In the genomic region with DNA sequence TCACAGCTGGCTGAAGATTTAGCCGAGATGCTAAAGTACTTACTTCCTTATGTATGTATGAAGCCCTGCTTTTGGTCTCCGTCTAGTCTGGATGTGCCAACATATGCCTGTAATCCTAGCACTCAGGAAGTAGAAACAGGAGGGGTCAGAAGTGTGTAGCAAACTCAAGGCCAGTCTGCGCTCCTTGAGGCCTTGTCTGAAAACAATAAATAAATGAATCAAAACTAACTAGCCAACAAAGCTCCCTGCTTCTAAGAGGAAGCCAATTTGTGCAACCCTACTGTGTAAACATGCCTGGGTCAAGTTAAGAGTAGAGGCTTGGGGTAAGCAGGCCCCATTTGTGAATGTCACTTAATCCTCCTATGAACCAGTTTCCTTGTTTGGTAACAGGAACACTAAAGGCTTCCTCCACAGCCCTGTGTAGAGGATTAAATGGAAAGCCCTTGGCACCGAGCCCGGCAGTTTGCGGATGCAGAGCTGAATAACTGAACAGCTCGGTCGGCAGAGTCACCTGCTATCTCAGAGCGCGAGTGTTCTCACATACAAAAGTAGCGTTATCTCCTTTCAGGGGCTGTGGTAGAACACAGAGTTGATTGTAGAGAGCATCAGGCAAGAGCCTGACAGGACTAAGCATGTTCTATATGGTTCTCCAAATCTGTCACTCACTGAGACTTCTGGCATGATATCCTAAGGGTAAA, we compare ENCODE assay signal across 8 mouse cellular contexts.
DNase-seq lines count a peak whose midpoint lies in the region; ATAC-seq and TF ChIP-seq lines count a peak whose summit lies in the region.

No protein-coding gene starts in this region.

- no peaks in the 10 kb centered on the region for H3K9me3 ChIP-seq in forebrain, postnatal 0 days (ENCODE audit: low read length)
- H3K9me3 ChIP-seq in lung, postnatal 0 days (ENCODE audit: low read length) = peaks cover under 1% of the 10 kb centered on the region; the same call in 1 of the 2 replicates

- no peak overlapping the region for H3K4me3 ChIP-seq in forebrain, postnatal 0 days (ENCODE audit: low read depth, low read length)
- H3K4me3 ChIP-seq in lung, postnatal 0 days (ENCODE audit: low read depth, low read length) = no peak overlapping the region

- H3K27me3 ChIP-seq in forebrain, postnatal 0 days (ENCODE audit: insufficient read depth, low read length) = no peaks in the 10 kb centered on the region
- no peaks in the 10 kb centered on the region for H3K27me3 ChIP-seq in lung, postnatal 0 days (replicated peaks; ENCODE audit: insufficient read depth, low read length)

- peak overlapping the region; percentile 35 for H3K27ac ChIP-seq in forebrain, postnatal 0 days (ENCODE audit: low read depth, low read length)
- H3K27ac ChIP-seq in lung, postnatal 0 days (ENCODE audit: low read length) = peak overlapping the region; percentile 51

- no peak overlapping the region for H3K9ac ChIP-seq in forebrain, postnatal 0 days
- no peak overlapping the region for H3K9ac ChIP-seq in lung, postnatal 0 days (replicated peaks; ENCODE audit: low read depth)

- H3K4me1 ChIP-seq in forebrain, postnatal 0 days (ENCODE audit: insufficient read depth) = 0 out of 2 replicates have a peak, but pooled peaks cover 6% of the 10 kb centered on the region
- no peaks in the 10 kb centered on the region; the same call in 1 of the 2 replicates for H3K4me1 ChIP-seq in lung, postnatal 0 days (ENCODE audit: insufficient read depth, low read depth, low read length)

- H3K4me2 ChIP-seq in forebrain, postnatal 0 days (ENCODE audit: low read depth) = peak overlapping the region; percentile 10; the same call in 1 of the 2 replicates
- no peak overlapping the region for H3K4me2 ChIP-seq in lung, postnatal 0 days (replicated peaks; ENCODE audit: low read depth, low read length)

- WGBS in forebrain, postnatal 0 days = 11% methylated on average over 11 of the region's 11 CpGs
- 8% methylated on average over 11 of the region's 11 CpGs for WGBS in lung, postnatal 0 days

- intact Hi-C loops in heart, postnatal 10 days (cut with DNase I) = no loop called here

- peak; percentile 68 for ATAC-seq in cerebellum, adult (ENCODE audit: insufficient number of reproducible peaks, low FRiP score, low TSS enrichment)
- peak; percentile 86 for ATAC-seq in forebrain, postnatal 0 days
- ATAC-seq in lung, postnatal 0 days = peak; percentile 93

- peak; percentile 61 for DNase-seq in Muller cell, postnatal 12 days (ENCODE audit: inconsistent ontology term)
- peak; percentile 85 for DNase-seq in forebrain, postnatal 0 days
- DNase-seq in heart, postnatal 10 days = peak; percentile 90 to 93
- DNase-seq in layer of hippocampus, adult 8-10 months (ENCODE audit: low spot score in 2 of 2) = peak; percentile 74 to 84
- peak; percentile 92 for DNase-seq in lung, postnatal 0 days (ENCODE audit: low spot score)
- peak; percentile 30 for DNase-seq in retina, embryonic 14.5 days (ENCODE audit: low spot score)
- DNase-seq in urinary bladder, postnatal 36 days (ENCODE audit: low spot score in 2 of 2) = peak; percentile 43 to 79

- no peak for TF ChIP-seq CTCF in forebrain, postnatal 0 days (IDR thresholded peaks at IDR 0.05; ENCODE audit: low read depth)
- TF ChIP-seq CTCF in lung, postnatal 0 days (IDR thresholded peaks at IDR 0.05) = 0 out of 2 replicates have a peak, but pooled peaks have one; percentile 9

- no peaks in the 10 kb centered on the region for H3K36me3 ChIP-seq in forebrain, postnatal 0 days (ENCODE audit: insufficient read depth)
- no peaks in the 10 kb centered on the region for H3K36me3 ChIP-seq in lung, postnatal 0 days (ENCODE audit: insufficient read depth, low read length)

- peak; percentile 76 for TF ChIP-seq EP300 in lung, postnatal 0 days (IDR thresholded peaks at IDR 0.05)

Comparison
In these comparisons a context has a peak if more than half of its experiments do, and no peak if none do; other contexts are left out.
1. DNase-seq: peak in every context shown above with its lines; median percentile 92 in lung, postnatal 0 days; 92 in heart, postnatal 10 days; 85 in forebrain, postnatal 0 days; 79 in layer of hippocampus, adult 8-10 months; 61 in Muller cell, postnatal 12 days; 61 in urinary bladder, postnatal 36 days; 30 in retina, embryonic 14.5 days.